ENCODE assay signal across 1 mouse cellular context in the genomic region with DNA sequence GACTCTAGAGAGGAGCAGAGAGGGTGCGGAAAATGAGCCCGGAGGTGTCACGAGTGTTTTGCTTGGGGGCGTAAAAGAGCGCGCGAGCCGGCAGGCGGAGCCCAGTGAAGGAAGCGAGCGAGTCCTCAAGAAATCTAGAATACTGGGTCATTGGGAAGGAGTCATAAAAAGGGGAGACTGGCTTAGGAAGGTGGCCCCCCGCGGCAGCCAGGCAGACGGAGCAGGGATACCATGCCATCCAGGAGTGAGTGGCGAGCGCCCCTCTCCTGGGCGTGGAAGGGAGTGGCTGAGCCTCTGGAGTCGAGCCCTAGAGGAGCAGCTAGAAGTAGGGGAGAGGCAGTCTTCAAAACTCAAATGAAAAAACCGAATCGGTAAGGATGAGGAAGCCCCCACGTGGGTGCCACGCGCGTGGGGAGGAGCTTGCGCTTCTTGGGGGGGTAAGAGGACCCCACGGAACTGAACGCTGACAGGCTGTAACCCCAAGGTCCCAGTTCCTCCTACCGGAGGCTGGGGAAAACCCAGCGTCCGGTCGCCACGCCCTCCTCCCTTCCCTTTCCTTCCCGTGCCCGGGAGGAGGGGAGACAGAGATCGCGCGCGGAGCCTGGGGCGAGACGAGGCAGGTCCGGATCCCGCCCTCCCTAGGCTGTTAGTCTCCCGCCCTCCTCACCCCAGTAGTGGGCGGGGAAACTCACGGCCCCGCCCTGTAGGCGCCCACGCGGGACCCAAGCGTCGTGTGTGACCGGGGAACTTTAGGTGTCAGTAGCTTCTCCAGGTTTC.
A peak's percentile ranks its signal among the peaks of the same experiment; 100 is the strongest.
TF ChIP-seq lines count a peak whose summit lies in the region.

No protein-coding gene starts in this region.

TF ChIP-seq in CH12.LX, 34 proteins besides CTCF, POLR2A, EP300 and RAD21:
- TF ChIP-seq CHD2 (IDR thresholded peaks at IDR 0.05; ENCODE audit: low read length) = peak; percentile 41; the same call in 1 of the 2 replicates
- peak; percentile 88 for TF ChIP-seq IRF4 (IDR thresholded peaks at IDR 0.05; ENCODE audit: low read depth, low read length)
- TF ChIP-seq E2F4 (IDR thresholded peaks at IDR 0.05; ENCODE audit: insufficient replicate concordance, low read depth, low read length) = peak; percentile 82; the same call in 1 of the 2 replicates
- no peak for TF ChIP-seq SMC3 (IDR thresholded peaks at IDR 0.05; ENCODE audit: low read depth, low read length)
- no peak; the same call in 1 of the 2 replicates for TF ChIP-seq ZMIZ1 (IDR thresholded peaks at IDR 0.05; ENCODE audit: low read depth, low read length)
- TF ChIP-seq UBTF (IDR thresholded peaks at IDR 0.05; ENCODE audit: low read depth, low read length) = no peak
- peak; percentile 68 for TF ChIP-seq ELF1 (IDR thresholded peaks at IDR 0.05; ENCODE audit: low read depth, low read length)
- 0 out of 2 replicates have a peak, but pooled peaks have one; percentile 48 for TF ChIP-seq TBP (conservative IDR thresholded peaks at IDR 0.05; ENCODE audit: low read depth, low read length)
- TF ChIP-seq KAT2A (IDR thresholded peaks at IDR 0.05; ENCODE audit: insufficient replicate concordance, low read length) = no peak
- TF ChIP-seq JUN (IDR thresholded peaks at IDR 0.05; ENCODE audit: insufficient read depth, low read depth, low read length) = no peak
- peak; percentile 48 for TF ChIP-seq USF1 (IDR thresholded peaks at IDR 0.05; ENCODE audit: low read depth, low read length)
- TF ChIP-seq TCF12 (IDR thresholded peaks at IDR 0.05; ENCODE audit: low read depth, low read length) = no peak; the same call in 1 of the 2 replicates
- peak; percentile 28 for TF ChIP-seq HCFC1 (IDR thresholded peaks at IDR 0.05; ENCODE audit: low read depth, low read length)
- peak; percentile 58 for TF ChIP-seq NELFE (IDR thresholded peaks at IDR 0.05; ENCODE audit: low read depth, low read length)
- no peak for TF ChIP-seq POLR2AphosphoS2 (IDR thresholded peaks at IDR 0.05; ENCODE audit: low read depth, low read length)
- TF ChIP-seq MAZ (IDR thresholded peaks at IDR 0.05; ENCODE audit: low read depth, low read length) = peak; percentile 65
- TF ChIP-seq MAX (IDR thresholded peaks at IDR 0.05; ENCODE audit: low read length) = peak; percentile 88
- TF ChIP-seq ZNF384 (IDR thresholded peaks at IDR 0.05; ENCODE audit: low read depth, low read length) = no peak
- no peak for TF ChIP-seq GABPA (IDR thresholded peaks at IDR 0.05; ENCODE audit: insufficient replicate concordance, low read depth, low read length)
- TF ChIP-seq JUND (conservative IDR thresholded peaks at IDR 0.05; ENCODE audit: low read depth, low read length) = no peak
- no peak; the same call in 1 of the 2 replicates for TF ChIP-seq CHD1 (IDR thresholded peaks at IDR 0.05; ENCODE audit: low read depth, low read length)
- TF ChIP-seq BHLHE40 (IDR thresholded peaks at IDR 0.05; ENCODE audit: low read depth, low read length) = peak; percentile 56
- peak; percentile 6; the same call in 1 of the 2 replicates for TF ChIP-seq NRF1 (IDR thresholded peaks at IDR 0.05; ENCODE audit: low read depth, low read length)
- peak; percentile 21; the same call in 1 of the 2 replicates for TF ChIP-seq ETS1 (conservative IDR thresholded peaks at IDR 0.05; ENCODE audit: low read depth, low read length)
- TF ChIP-seq SIN3A (IDR thresholded peaks at IDR 0.05; ENCODE audit: low read length) = peak; percentile 59; the same call in 1 of the 2 replicates
- no peak for TF ChIP-seq ZKSCAN1 (IDR thresholded peaks at IDR 0.05; ENCODE audit: borderline replicate concordance, low read depth, low read length)
- no peak for TF ChIP-seq RCOR1 (conservative IDR thresholded peaks at IDR 0.05; ENCODE audit: low read depth, low read length)
- TF ChIP-seq MAFK (IDR thresholded peaks at IDR 0.05; ENCODE audit: insufficient replicate concordance, low read length) = no peak
- TF ChIP-seq MYC (IDR thresholded peaks at IDR 0.05; ENCODE audit: low read depth, low read length) = peak; percentile 96
- TF ChIP-seq MXI1 (IDR thresholded peaks at IDR 0.05; ENCODE audit: low read depth, low read length) = peak; percentile 80; the same call in 1 of the 2 replicates
TF ChIP-seq in CH12.LX: peak in this region for 16.
